Mouse (Mus musculus): ENCODE measurements around the gene 1700001O22Rik. TPM values are rescaled to one million over a fixed set of nuclear protein-coding genes. Genes with fewer than 3 reads are reported as not detected.

1700001O22Rik gene
- polyA plus RNA-seq, 1 experiment = 0.12 TPM

GRCm38 (mm10) chr2:30787466-30787865, 16.0 kb downstream of the 1700001O22Rik start:
- no peak overlapping the region for H3ac ChIP-seq (ENCODE audit: control insufficient read depth, insufficient read length)
- TF ChIP-seq POLR2AphosphoS2 (IDR thresholded peaks at IDR 0.05; ENCODE audit: insufficient read length, low read depth) (no peak), USF1 (IDR thresholded peaks at IDR 0.05; ENCODE audit: low read depth) (no peak), E2F4 (IDR thresholded peaks at IDR 0.05; ENCODE audit: insufficient read depth) (no peak), TCF12 (IDR thresholded peaks at IDR 0.05; ENCODE audit: insufficient read depth, poor library complexity, severe bottlenecking) (no peak), REST (IDR thresholded peaks at IDR 0.05; ENCODE audit: insufficient read depth, insufficient read length) (no peak)
- H3K79me2 ChIP-seq (ENCODE audit: control insufficient read depth, insufficient read depth) = no peaks in the 10 kb centered on the region
- no peak overlapping the region for H3K4me2 ChIP-seq (ENCODE audit: low read depth)
- no peak overlapping the region for H3K4me3 ChIP-seq
- H3K27me3 ChIP-seq (ENCODE audit: control insufficient read depth, insufficient read depth, insufficient read length) = no peaks in the 10 kb centered on the region
- no peaks in the 10 kb centered on the region for H3K36me3 ChIP-seq (ENCODE audit: control insufficient read depth, insufficient read depth)

- no peak for TF ChIP-seq USF1 (IDR thresholded peaks at IDR 0.05; ENCODE audit: low read depth)
- TF ChIP-seq TCF12 (IDR thresholded peaks at IDR 0.05; ENCODE audit: insufficient read depth, poor library complexity, severe bottlenecking) = no peak
- TF ChIP-seq SRF (IDR thresholded peaks at IDR 0.05; ENCODE audit: control insufficient read depth, insufficient read length, low read depth) = no peak
- no peak for TF ChIP-seq POLR2A (IDR thresholded peaks at IDR 0.05; ENCODE audit: insufficient read length, low read depth)
- no peak for TF ChIP-seq MYOD1 (IDR thresholded peaks at IDR 0.05; ENCODE audit: control insufficient read depth in 1 of 3, insufficient read length in 2 of 3, low read depth in 2 of 3)
- no peak for TF ChIP-seq E2F4 (IDR thresholded peaks at IDR 0.05; ENCODE audit: insufficient read depth)
- no peak for TF ChIP-seq POLR2AphosphoS2 (IDR thresholded peaks at IDR 0.05; ENCODE audit: insufficient read length, low read depth)
- no peak for TF ChIP-seq MAX (IDR thresholded peaks at IDR 0.05; ENCODE audit: low read depth)
- TF ChIP-seq MYOG (IDR thresholded peaks at IDR 0.05; ENCODE audit: control insufficient read depth in 1 of 3, insufficient read depth in 1 of 3, insufficient read length in 2 of 3, low read depth in 2 of 3) = no peak
- no peak for TF ChIP-seq TCF3 (IDR thresholded peaks at IDR 0.05; ENCODE audit: insufficient read length, low read depth)
- TF ChIP-seq REST (IDR thresholded peaks at IDR 0.05; ENCODE audit: insufficient read depth, insufficient read length) = no peak
- no peaks in the 10 kb centered on the region for H3K27me3 ChIP-seq (ENCODE audit: control insufficient read depth, insufficient read depth, insufficient read length)
- H3K4me2 ChIP-seq (ENCODE audit: low read depth) = peak overlapping the region; percentile 56
- H3ac ChIP-seq (ENCODE audit: control insufficient read depth, insufficient read length) = no peak overlapping the region
- H3K4me3 ChIP-seq = no peak overlapping the region
- H3K79me2 ChIP-seq (ENCODE audit: control insufficient read depth, insufficient read depth) = no peaks in the 10 kb centered on the region
- H3K36me3 ChIP-seq (ENCODE audit: control insufficient read depth, insufficient read depth) = no peaks in the 10 kb centered on the region
Measured at GRCm38 (mm10) chr2:30784078-30784994, 19.1 kb downstream of the 1700001O22Rik start.

- TF ChIP-seq USF1 (IDR thresholded peaks at IDR 0.05; ENCODE audit: low read depth) (peak; percentile 94), POLR2AphosphoS2 (IDR thresholded peaks at IDR 0.05; ENCODE audit: insufficient read length, low read depth) (no peak)
- Histone ChIP-seq H3K4me2 (ENCODE audit: low read depth) (peak overlapping the region; percentile 56), H3K79me2 (ENCODE audit: control insufficient read depth, insufficient read depth) (no peaks in the 10 kb centered on the region), H3K27me3 (ENCODE audit: control insufficient read depth, insufficient read depth, insufficient read length) (no peaks in the 10 kb centered on the region), H3K36me3 (ENCODE audit: control insufficient read depth, insufficient read depth) (no peaks in the 10 kb centered on the region), H3ac (ENCODE audit: control insufficient read depth, insufficient read length) (no peak overlapping the region), H3K4me3 (no peak overlapping the region)
Measured at GRCm38 (mm10) chr2:30783346-30783745, 20.1 kb downstream of the 1700001O22Rik start.

- Histone ChIP-seq H3ac (ENCODE audit: control insufficient read depth, insufficient read length) (no peak overlapping the region), H3K4me2 (ENCODE audit: low read depth) (peak overlapping the region; percentile 28), H3K36me3 (ENCODE audit: control insufficient read depth, insufficient read depth) (no peaks in the 10 kb centered on the region), H3K27me3 (ENCODE audit: control insufficient read depth, insufficient read depth, insufficient read length) (no peaks in the 10 kb centered on the region), H3K4me3 (no peak overlapping the region), H3K79me2 (ENCODE audit: control insufficient read depth, insufficient read depth) (no peaks in the 10 kb centered on the region)
- no peak for TF ChIP-seq TCF3 (IDR thresholded peaks at IDR 0.05; ENCODE audit: insufficient read length, low read depth)
- TF ChIP-seq MYOD1 (IDR thresholded peaks at IDR 0.05; ENCODE audit: control insufficient read depth in 1 of 3, insufficient read length in 2 of 3, low read depth in 2 of 3) = no peak
- TF ChIP-seq POLR2AphosphoS2 (IDR thresholded peaks at IDR 0.05; ENCODE audit: insufficient read length, low read depth) = no peak
- TF ChIP-seq MYOG (IDR thresholded peaks at IDR 0.05; ENCODE audit: control insufficient read depth in 1 of 3, insufficient read depth in 1 of 3, insufficient read length in 2 of 3, low read depth in 2 of 3) = no peak
- TF ChIP-seq REST (IDR thresholded peaks at IDR 0.05; ENCODE audit: insufficient read depth, insufficient read length) = no peak
- no peak for TF ChIP-seq E2F4 (IDR thresholded peaks at IDR 0.05; ENCODE audit: insufficient read depth)
- no peak for TF ChIP-seq MAX (IDR thresholded peaks at IDR 0.05; ENCODE audit: low read depth)
- no peak for TF ChIP-seq POLR2A (IDR thresholded peaks at IDR 0.05; ENCODE audit: insufficient read length, low read depth)
Measured at GRCm38 (mm10) chr2:30782312-30783290, 20.9 kb downstream of the 1700001O22Rik start.

- Histone ChIP-seq H3K4me3 (no peak overlapping the region), H3K27me3 (ENCODE audit: control insufficient read depth, insufficient read depth, insufficient read length) (no peaks in the 10 kb centered on the region), H3K4me2 (ENCODE audit: low read depth) (no peak overlapping the region), H3ac (ENCODE audit: control insufficient read depth, insufficient read length) (no peak overlapping the region), H3K36me3 (ENCODE audit: control insufficient read depth, insufficient read depth) (no peaks in the 10 kb centered on the region), H3K79me2 (ENCODE audit: control insufficient read depth, insufficient read depth) (no peaks in the 10 kb centered on the region)
- TF ChIP-seq POLR2AphosphoS2 (IDR thresholded peaks at IDR 0.05; ENCODE audit: insufficient read length, low read depth) = peak; percentile 38
- TF ChIP-seq MAX (IDR thresholded peaks at IDR 0.05; ENCODE audit: low read depth) = no peak
- no peak for TF ChIP-seq TCF3 (IDR thresholded peaks at IDR 0.05; ENCODE audit: insufficient read length, low read depth)
- no peak for TF ChIP-seq POLR2A (IDR thresholded peaks at IDR 0.05; ENCODE audit: insufficient read length, low read depth)
- no peak for TF ChIP-seq SRF (IDR thresholded peaks at IDR 0.05; ENCODE audit: control insufficient read depth, insufficient read length, low read depth)
Measured at GRCm38 (mm10) chr2:30779241-30779640, 24.2 kb downstream of the 1700001O22Rik start.

Data from myocyte (in vitro differentiated cells).